Mouse (Mus musculus) hindbrain, embryonic 15.5 days (tissue): ENCODE results near the gene Mpzl3. TPM values are rescaled to one million over a fixed set of nuclear protein-coding genes. Genes with fewer than 3 reads are reported as not detected.

Source experiments
- ATAC-seq: fragments of 200-750 bp; cut with Nextera tagmentation; 2 replicates; pipeline ENCODE4 v1.8.0; 2017; ENCODE audit warnings: low read depth, moderate number of reproducible peaks, moderate TSS enrichment; ENCODE audit not compliant: low FRiP score
- H3K27ac ChIP-seq: fragments of 300-500 bp; sonication (generic); replicated peaks from 2 replicates; pipeline ENCODE4 v1.5.1; 2015; ENCODE audit warnings: mild to moderate bottlenecking, inconsistent platforms
- H3K27me3 ChIP-seq: fragments of 300-500 bp; sonication (generic); 2 replicates; pipeline ENCODE4 v1.6.1; 2015; ENCODE audit warnings: control low read depth, inconsistent platforms
- H3K36me3 ChIP-seq: fragments of 300-500 bp; sonication (generic); 2 replicates; pipeline ENCODE4 v1.6.1; 2015; ENCODE audit warnings: control low read depth, inconsistent platforms
- H3K4me1 ChIP-seq: fragments of 300-500 bp; sonication (generic); replicated peaks from 2 replicates; pipeline ENCODE4 v1.6.1; 2015; ENCODE audit warnings: control low read depth, inconsistent platforms
- H3K4me2 ChIP-seq: fragments of 300-500 bp; sonication (generic); 2 replicates; pipeline ENCODE4 v1.6.1; 2015; ENCODE audit warnings: moderate library complexity, mild to moderate bottlenecking, inconsistent platforms
- H3K4me3 ChIP-seq: fragments of 300-500 bp; sonication (generic); 2 replicates; pipeline ENCODE4 v1.5.1; 2015; ENCODE audit warnings: mild to moderate bottlenecking, inconsistent platforms
- H3K9ac ChIP-seq: fragments of 300-500 bp; sonication (generic); 2 replicates; pipeline ENCODE4 v1.6.1; 2015; ENCODE audit warnings: inconsistent platforms
- H3K9me3 ChIP-seq: fragments of 300-500 bp; sonication (generic); 2 replicates; pipeline ENCODE4 v1.6.1; 2016; ENCODE audit warnings: control low read depth, inconsistent platforms
- WGBS: fragments of 180-500 bp; shearing (Covaris S2); methylation state at CpG from one replicate; pipeline ENCODE4 v1.1.7; 2015; 5-methylcytosine and 5-hydroxymethylcytosine counted together
- polyA plus RNA-seq: library from polyadenylated mRNA; unstranded; fragments of >200 nt; fragmentation: Nextera tagmentation; extraction: Ambion mirVana; gene quantifications from 2 replicates; pipeline ENCODE4 v1.2.1, GENCODE M21; 2015

Mpzl3 gene
- polyA plus RNA-seq, 1 experiment from 2014 or later: 1.3 TPM

DNA sequence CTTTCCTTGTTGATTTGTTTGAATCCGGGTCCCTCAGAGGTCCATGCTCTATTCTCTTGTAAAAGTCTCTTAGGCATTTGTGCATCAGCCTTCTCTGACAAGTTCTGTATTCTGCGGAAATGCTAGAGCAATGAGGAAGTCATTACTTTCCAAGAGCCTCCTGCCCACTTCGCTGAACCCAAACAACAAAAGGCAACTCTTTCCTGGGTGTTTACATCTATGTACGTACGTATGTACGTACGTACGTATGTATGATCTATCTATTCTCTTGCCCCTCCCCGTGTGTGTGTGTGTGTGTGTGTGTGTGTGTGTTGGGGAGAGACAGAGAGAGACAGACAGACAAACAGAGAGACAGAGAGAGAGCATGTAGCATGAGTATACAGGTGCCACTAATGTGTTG lies 61.8 kb downstream of the Mpzl3 start:
- H3K36me3 ChIP-seq: no peaks in the 10 kb centered on the region
- H3K4me2 ChIP-seq: no peak overlapping the region
- 66% methylated on average over 9 of the region's 9 CpGs for WGBS
- H3K9me3 ChIP-seq: no peaks in the 10 kb centered on the region
- H3K4me3 ChIP-seq: no peak overlapping the region
- no peak overlapping the region for H3K9ac ChIP-seq
- peaks cover 41% of the 10 kb centered on the region for H3K4me1 ChIP-seq
- H3K27me3 ChIP-seq: no peaks in the 10 kb centered on the region
- no peak overlapping the region for H3K27ac ChIP-seq
- ATAC-seq: no peak

DNA sequence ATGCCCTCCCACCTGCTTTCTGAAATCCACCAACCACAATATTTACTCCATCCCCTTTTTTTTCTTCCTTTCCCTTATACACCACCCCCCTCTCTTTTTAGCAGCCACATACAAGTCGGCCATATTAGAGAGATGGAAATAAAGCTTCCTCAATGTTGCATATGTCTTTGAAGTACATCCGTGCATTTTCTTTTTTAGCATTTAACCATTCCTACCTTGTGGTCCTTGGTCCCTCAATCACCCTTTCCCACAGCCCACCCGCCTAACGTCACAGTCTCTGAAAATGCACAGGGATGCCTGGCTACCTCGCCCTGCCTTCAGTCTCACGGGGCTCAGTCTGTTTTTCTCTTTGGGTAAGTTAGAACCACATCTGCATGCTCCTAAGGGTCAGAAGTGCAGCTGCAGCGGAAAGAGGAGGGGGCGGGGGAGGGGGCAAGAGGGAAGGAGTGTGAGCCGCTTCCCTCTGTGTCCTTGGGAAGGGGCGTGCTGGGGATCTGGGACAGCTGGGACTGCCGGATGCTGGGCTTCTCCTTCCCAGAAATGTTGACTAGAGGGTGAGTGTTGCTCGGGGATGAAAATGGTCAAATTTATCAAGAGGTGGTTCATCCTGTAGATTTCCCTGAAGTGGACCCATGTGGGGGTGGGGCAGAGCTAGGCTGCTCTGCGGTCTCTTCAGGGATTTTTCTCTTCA lies 62.9 kb downstream of the Mpzl3 start, which contains the start of gene Scn2b:
Scn2b (plus strand) TSS at position 42 of the 691 bp plus-strand sequence.
- under 1% methylated on average over 13 of the region's 13 CpGs for WGBS
- Histone ChIP-seq H3K9ac (peak within 1 kb of the TSS; percentile 89), H3K27ac (peak within 1 kb of the TSS; percentile 94), H3K4me3 (peak within 1 kb of the TSS; percentile 80), H3K4me2 (peak within 1 kb of the TSS; percentile 77), H3K27me3 (no peaks in the 10 kb centered on the region), H3K9me3 (no peaks in the 10 kb centered on the region), H3K4me1 (peaks cover 50% of the 10 kb centered on the region), H3K36me3 (no peaks in the 10 kb centered on the region)
- peak; percentile 62; the same call in 1 of the 2 replicates for ATAC-seq

DNA sequence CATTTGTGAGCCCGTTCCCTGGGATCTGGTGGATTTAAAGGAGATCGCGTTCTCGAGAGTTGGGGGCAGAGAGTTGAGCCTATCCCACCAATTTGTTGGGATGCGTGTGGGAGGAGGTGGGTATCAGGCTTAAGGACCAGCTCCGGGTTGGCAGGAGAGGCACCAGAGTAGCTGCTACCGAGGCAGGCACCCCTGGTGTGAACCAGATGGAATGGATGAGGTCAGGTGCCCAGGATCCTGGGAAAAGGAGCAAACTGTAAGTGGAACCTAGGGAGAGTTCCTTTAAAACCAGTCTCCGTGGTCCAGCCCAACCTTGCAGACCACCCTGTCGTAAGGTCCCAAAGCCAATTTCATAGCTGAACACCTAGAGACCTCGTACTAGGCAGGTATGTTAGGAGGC lies 63.6 kb downstream of the Mpzl3 start:
- H3K27me3 ChIP-seq: no peaks in the 10 kb centered on the region
- H3K4me1 ChIP-seq: peaks cover 50% of the 10 kb centered on the region
- WGBS: 27% methylated on average over 10 of the region's 10 CpGs
- peak overlapping the region; percentile 94 for H3K27ac ChIP-seq
- H3K9ac ChIP-seq: peak overlapping the region; percentile 89
- H3K4me2 ChIP-seq: peak overlapping the region; percentile 77
- H3K36me3 ChIP-seq: no peaks in the 10 kb centered on the region
- H3K4me3 ChIP-seq: peak overlapping the region; percentile 80
- no peak for ATAC-seq
- H3K9me3 ChIP-seq: no peaks in the 10 kb centered on the region

DNA sequence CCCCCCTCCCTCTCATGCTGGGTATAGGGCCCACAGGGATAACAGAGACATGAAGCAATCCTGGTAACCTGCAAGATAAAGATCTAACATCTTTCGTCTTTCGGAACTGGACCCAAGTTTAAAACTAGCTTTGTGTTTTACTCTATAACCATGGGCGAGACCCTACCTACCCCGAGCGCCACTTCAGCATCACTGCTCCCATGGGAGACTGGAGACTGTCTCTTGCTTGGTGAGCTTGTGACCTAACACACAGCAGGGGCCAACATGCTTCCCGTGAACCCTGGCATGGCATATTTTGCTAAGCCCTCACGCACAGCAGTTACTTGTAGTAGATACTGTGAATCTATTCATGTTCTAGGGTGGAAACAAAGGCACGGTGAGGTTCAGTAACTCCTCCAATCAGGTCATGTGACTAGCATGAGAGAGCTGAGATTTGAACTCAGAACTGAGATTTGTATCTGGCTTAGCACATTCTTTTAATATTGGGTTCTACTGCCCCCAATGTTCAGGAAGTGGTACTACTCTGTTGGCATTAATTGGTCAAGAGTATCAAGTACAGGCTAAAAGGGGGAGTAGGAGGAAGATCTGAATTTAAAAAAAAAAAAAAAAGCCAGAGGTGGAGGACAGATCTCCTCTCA lies 64.4 kb downstream of the Mpzl3 start:
- H3K36me3 ChIP-seq: no peaks in the 10 kb centered on the region; the same call in 1 of the 2 replicates
- H3K4me2 ChIP-seq: peak overlapping the region; percentile 77
- H3K27me3 ChIP-seq: no peaks in the 10 kb centered on the region
- no peak overlapping the region for H3K27ac ChIP-seq
- no peaks in the 10 kb centered on the region for H3K9me3 ChIP-seq
- peak overlapping the region; percentile 80 for H3K4me3 ChIP-seq
- ATAC-seq: no peak
- WGBS: 94% methylated on average over 8 of the region's 8 CpGs
- peak overlapping the region; percentile 89; the same call in 1 of the 2 replicates for H3K9ac ChIP-seq
- peaks cover 50% of the 10 kb centered on the region for H3K4me1 ChIP-seq

DNA sequence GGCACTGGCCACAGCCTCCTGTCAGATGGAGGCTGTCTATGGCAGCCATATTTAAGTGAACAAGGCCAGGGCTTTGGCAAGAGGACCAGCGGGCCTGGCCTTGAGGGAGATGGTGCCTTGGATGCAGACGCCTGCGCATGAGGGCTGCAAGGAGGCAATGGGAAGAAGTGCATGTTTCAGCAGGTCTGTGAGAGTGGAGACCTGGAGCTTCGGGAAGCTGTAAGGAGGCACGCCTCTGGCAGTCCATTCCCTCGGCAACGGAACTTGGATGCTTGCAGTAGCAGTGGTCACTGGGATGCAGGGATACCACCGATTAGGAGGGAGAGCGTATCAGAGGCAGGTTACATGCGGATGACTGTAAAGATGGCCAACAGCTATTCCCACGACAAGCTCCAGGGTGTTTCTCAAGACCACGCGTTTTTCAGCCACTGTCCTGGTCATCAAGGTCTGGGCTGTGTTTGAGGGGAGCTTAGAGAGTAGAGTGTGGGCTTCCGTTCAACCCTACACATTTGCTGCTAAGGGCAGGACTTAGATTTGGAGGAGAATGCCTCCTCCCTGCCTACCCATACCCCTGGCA lies 65.1 kb downstream of the Mpzl3 start:
- Histone ChIP-seq H3K9ac (no peak overlapping the region), H3K4me2 (peak overlapping the region; percentile 77; the same call in 1 of the 2 replicates)
- WGBS: 86% methylated on average over 14 of the region's 14 CpGs

DNA sequence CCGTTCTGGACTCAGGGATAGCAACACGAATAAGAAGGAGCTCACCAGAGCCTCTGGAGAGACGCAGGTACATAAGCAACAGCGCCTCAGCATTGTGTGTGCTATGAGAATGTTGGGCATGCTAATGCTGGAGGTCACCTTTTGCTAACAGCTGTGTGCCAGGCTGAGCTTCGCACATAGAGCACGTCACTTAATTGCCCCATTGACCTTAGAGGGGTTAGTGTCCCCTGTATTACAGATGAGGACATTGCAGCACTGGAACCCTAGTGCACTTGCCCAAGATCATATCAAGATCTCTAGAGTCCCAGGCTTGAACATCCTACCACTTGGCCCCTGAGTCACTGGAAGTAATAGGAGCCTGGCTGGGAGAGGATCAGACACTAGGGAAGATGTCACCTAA lies 65.6 kb downstream of the Mpzl3 start:
- Histone ChIP-seq H3K4me1 (peaks cover 50% of the 10 kb centered on the region), H3K9me3 (no peaks in the 10 kb centered on the region), H3K9ac (no peak overlapping the region), H3K27ac (no peak overlapping the region), H3K4me3 (no peak overlapping the region), H3K36me3 (peaks cover 5% of the 10 kb centered on the region), H3K4me2 (0 out of 2 replicates have a peak overlapping the region, but pooled peaks have one; percentile 14), H3K27me3 (no peaks in the 10 kb centered on the region)
- ATAC-seq: no peak
- WGBS: 86% methylated on average over 6 of the region's 6 CpGs

More for the DNA sequence above, 65.1 kb downstream of the Mpzl3 start:
- H3K9me3 ChIP-seq: no peaks in the 10 kb centered on the region
- H3K27me3 ChIP-seq: no peaks in the 10 kb centered on the region
- H3K4me3 ChIP-seq: no peak overlapping the region
- H3K36me3 ChIP-seq: peaks cover 2% of the 10 kb centered on the region; the same call in 1 of the 2 replicates
- H3K27ac ChIP-seq: no peak overlapping the region
- peaks cover 50% of the 10 kb centered on the region for H3K4me1 ChIP-seq
- no peak for ATAC-seq

DNA sequence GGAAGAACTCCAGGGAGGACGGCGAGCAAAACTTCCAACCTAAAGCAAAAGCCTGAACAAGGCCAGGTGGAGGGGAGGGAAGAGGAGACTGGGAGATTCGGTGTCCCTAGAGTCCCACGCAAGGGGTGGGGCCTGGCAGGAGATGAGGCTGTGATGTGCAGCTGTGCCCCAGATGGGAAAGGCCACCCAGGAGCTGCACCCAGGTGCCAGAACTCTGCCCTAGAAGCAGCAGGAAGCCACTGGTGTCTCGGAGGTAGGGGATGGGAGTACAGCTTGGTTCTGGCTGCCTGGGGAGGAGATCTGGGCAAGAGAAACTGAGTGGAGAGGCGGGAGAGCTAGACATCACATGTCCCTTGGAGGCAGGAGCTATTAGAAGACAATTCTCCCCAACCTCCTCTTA lies 66.0 kb downstream of the Mpzl3 start:
- no peak overlapping the region for H3K27ac ChIP-seq
- ATAC-seq: no peak
- peaks cover 47% of the 10 kb centered on the region for H3K4me1 ChIP-seq
- H3K9me3 ChIP-seq: no peaks in the 10 kb centered on the region
- no peak overlapping the region for H3K9ac ChIP-seq
- H3K27me3 ChIP-seq: no peaks in the 10 kb centered on the region
- 61% methylated on average over 6 of the region's 6 CpGs for WGBS
- peaks cover 10% of the 10 kb centered on the region for H3K36me3 ChIP-seq
- H3K4me2 ChIP-seq: peak overlapping the region; percentile 14; the same call in 1 of the 2 replicates
- H3K4me3 ChIP-seq: no peak overlapping the region

DNA sequence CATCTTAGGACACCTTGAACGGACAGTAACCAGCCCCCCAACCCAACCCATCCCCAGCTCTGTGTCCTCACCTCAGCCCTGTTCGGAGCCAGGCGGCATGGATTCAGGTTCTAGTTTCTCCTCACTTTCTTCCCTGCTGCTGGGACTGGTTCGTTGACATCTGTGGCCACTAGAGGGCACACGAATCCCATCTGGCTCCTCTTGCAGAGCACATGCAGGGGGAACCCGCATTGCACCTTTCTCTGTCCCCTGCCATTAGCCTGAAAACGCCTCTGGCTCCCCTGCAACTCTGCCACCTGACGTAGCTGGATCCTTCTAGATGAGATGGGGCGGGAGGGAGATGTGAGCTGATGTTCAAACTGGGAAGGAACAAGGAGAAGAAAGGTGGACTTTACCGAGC lies 66.8 kb downstream of the Mpzl3 start:
- Histone ChIP-seq H3K27ac (no peak overlapping the region), H3K9ac (peak overlapping the region; percentile 32; the same call in 1 of the 2 replicates), H3K36me3 (peaks cover 14% of the 10 kb centered on the region), H3K27me3 (no peaks in the 10 kb centered on the region), H3K4me1 (peaks cover 42% of the 10 kb centered on the region), H3K4me3 (peak overlapping the region; percentile 23), H3K4me2 (peak overlapping the region; percentile 52), H3K9me3 (no peaks in the 10 kb centered on the region)
- ATAC-seq: peak; percentile 55; the same call in 1 of the 2 replicates
- 3% methylated on average over 10 of the region's 10 CpGs for WGBS

DNA sequence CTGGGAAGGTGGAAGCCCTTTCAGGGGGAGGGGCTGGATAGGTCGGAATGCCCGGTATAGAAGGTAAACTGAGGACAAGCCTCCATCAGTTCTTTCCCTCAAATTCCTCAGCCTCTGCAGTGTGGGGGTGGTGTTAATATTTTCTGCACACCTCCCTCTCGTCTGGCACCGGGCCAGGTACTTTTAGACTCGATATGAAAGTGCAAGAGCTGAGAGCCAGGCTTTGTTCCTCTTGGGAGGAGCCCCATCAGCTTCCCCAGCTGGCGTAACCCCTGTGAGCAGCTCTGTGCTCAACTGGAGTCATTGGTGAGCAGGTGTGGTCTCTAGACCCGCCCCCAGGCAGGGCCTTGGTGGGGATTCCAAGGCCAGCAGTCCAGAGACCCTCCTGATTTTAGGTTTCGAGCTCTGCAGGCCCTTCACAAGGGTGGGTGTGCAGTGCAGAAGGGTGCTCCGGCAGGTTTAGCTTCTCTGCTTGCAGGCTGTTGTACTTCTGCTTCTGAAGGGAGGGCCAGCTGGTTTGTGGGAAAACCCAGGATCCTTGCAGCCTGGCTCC lies 67.3 kb downstream of the Mpzl3 start:
- WGBS: 34% methylated on average over 9 of the region's 9 CpGs
- no peak for ATAC-seq

DNA sequence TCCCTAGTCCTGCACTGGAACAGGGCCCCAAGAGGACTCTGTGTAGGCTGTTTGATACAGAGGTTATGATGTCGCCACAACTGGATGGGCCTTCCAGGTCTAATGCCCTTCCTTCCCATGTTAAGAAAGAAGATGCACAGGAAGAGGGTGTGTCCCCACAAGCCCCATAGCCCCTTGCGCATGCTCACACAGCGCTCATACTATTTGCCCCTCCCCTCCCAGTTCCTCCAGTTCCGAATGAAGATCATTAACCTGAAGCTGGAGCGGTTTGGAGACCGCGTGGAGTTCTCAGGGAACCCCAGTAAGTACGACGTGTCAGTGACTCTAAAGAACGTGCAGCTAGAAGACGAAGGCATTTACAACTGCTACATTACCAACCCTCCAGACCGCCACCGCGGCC lies 70.2 kb downstream of the Mpzl3 start:
- H3K4me2 ChIP-seq: no peak overlapping the region
- no peak overlapping the region for H3K4me3 ChIP-seq
- ATAC-seq: no peak
- peaks cover 14% of the 10 kb centered on the region for H3K36me3 ChIP-seq
- no peak overlapping the region for H3K27ac ChIP-seq
- no peak overlapping the region for H3K9ac ChIP-seq
- WGBS: 95% methylated on average over 14 of the region's 14 CpGs
- H3K4me1 ChIP-seq: peaks cover 25% of the 10 kb centered on the region
- H3K9me3 ChIP-seq: no peaks in the 10 kb centered on the region
- H3K27me3 ChIP-seq: no peaks in the 10 kb centered on the region

More for the DNA sequence above, 67.3 kb downstream of the Mpzl3 start:
- Histone ChIP-seq H3K4me3 (peak overlapping the region; percentile 23), H3K4me1 (peaks cover 42% of the 10 kb centered on the region), H3K4me2 (peak overlapping the region; percentile 52), H3K27ac (no peak overlapping the region), H3K36me3 (peaks cover 14% of the 10 kb centered on the region), H3K9me3 (no peaks in the 10 kb centered on the region), H3K27me3 (no peaks in the 10 kb centered on the region), H3K9ac (peak overlapping the region; percentile 32; the same call in 1 of the 2 replicates)

DNA sequence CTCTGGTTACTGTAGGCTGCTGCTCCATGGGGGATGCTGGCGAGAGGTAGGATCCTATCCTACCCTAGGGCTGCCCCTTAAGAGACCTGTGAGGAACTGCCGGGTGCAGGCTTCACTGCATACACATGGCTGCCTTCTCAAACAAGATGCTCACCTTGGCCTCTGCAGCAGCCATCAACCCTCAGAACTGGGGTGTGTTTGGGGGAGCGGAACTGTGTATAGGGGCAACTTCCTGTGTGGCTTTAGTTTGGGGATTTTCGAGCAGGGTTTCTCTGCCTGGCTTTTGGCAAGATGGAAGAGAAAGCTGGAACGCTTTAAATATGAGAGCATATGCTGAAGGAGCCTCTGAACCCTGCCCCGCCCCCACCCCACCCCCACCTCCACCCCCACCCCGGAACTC lies 72.0 kb downstream of the Mpzl3 start:
- no peak for ATAC-seq
- H3K36me3 ChIP-seq: peaks cover 14% of the 10 kb centered on the region
- 69% methylated on average over 7 of the region's 7 CpGs for WGBS

More for the DNA sequence above, 72.0 kb downstream of the Mpzl3 start:
- Histone ChIP-seq H3K9ac (no peak overlapping the region), H3K27me3 (no peaks in the 10 kb centered on the region), H3K4me2 (no peak overlapping the region), H3K27ac (no peak overlapping the region), H3K9me3 (no peaks in the 10 kb centered on the region), H3K4me1 (peaks cover 7% of the 10 kb centered on the region), H3K4me3 (no peak overlapping the region)
